Mouse (Mus musculus): ENCODE data around the gene Tmem141. TPM values are rescaled to one million over a fixed set of nuclear protein-coding genes. Genes with fewer than 3 reads are reported as not detected.

Tmem141 gene
- polyA plus RNA-seq, 1 experiment from 2014 or later: 47.0 TPM

- WGBS: 24% methylated on average over 6 of the region's 6 CpGs
- Histone ChIP-seq H3K27me3 (peaks cover 41% of the 10 kb centered on the region), H3K36me3 (peaks cover 27% of the 10 kb centered on the region), H3K9me3 (no peaks in the 10 kb centered on the region), H3K9ac (no peak overlapping the region), H3K4me2 (peak overlapping the region; percentile 74), H3K27ac (replicated peaks) (peak overlapping the region; percentile 34), H3K4me3 (peak overlapping the region; percentile 49; the same call in 1 of the 2 replicates), H3K4me1 (replicated peaks) (peaks cover 67% of the 10 kb centered on the region)
- peak; percentile 1 for ATAC-seq (ENCODE audit: low FRiP score, low read depth)
Measured at GRCm38 (mm10) chr2:25581901-25582301, 39.9 kb downstream of the Tmem141 start.

DNA sequence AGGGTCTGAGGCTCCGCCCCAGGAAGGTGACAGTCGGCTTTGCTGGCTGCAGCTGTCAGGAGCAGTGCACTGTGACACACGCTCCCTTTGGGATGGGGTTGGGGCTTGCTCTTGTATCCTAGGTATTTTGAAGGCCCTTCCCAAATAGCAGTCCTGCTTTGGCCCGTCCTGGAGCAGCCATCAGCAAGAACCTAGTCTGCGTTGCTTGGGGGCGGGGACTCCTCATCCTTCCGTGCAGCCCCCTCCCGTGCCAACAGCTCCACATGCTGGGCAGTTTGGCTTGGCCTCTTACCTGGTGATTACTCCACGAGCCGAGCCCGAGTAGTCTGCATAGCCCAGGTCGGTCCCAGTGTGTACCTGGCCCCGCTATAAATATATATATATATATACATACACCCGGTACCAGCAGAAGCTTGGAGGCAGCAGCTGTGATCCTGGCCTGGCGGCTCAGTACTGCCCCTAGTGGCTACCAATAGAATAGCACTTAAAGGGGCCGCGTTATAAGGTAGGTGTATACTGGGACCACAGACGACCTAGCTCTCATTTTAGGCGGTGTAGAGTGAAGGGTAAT is 40.4 kb downstream of the Tmem141 start, which contains the start of gene Ajm1:
Gene Ajm1 (minus strand): TSS at position 464 of the 571 bp plus-strand sequence.
- ATAC-seq (ENCODE audit: low FRiP score, low read depth): peak; percentile 73
- Histone ChIP-seq H3K9ac (peak within 1 kb of the TSS; percentile 60), H3K27me3 (peaks cover 46% of the 10 kb centered on the region), H3K4me2 (peak within 1 kb of the TSS; percentile 74), H3K4me1 (replicated peaks) (peaks cover 67% of the 10 kb centered on the region), H3K9me3 (no peaks in the 10 kb centered on the region), H3K36me3 (peaks cover 24% of the 10 kb centered on the region), H3K4me3 (peak within 1 kb of the TSS; percentile 49), H3K27ac (replicated peaks) (peak within 1 kb of the TSS; percentile 34)
- WGBS: 5% methylated on average over 19 of the region's 19 CpGs

- H3K27me3 ChIP-seq: peaks cover 51% of the 10 kb centered on the region
- peak overlapping the region; percentile 49 for H3K4me3 ChIP-seq
- 0 out of 2 replicates have a peak, but pooled peaks have one; percentile 2 for ATAC-seq (ENCODE audit: low FRiP score, low read depth)
- no peak overlapping the region for H3K27ac ChIP-seq (replicated peaks)
- H3K4me1 ChIP-seq (replicated peaks): peaks cover 70% of the 10 kb centered on the region
- peaks cover 24% of the 10 kb centered on the region for H3K36me3 ChIP-seq
- H3K4me2 ChIP-seq: peak overlapping the region; percentile 74
- no peaks in the 10 kb centered on the region for H3K9me3 ChIP-seq
- H3K9ac ChIP-seq: peak overlapping the region; percentile 60
- WGBS: 34% methylated on average over 6 of the region's 6 CpGs
Measured at GRCm38 (mm10) chr2:25580621-25581101, 41.1 kb downstream of the Tmem141 start.

- H3K27ac ChIP-seq (replicated peaks): no peak overlapping the region
- H3K27me3 ChIP-seq: peaks cover 51% of the 10 kb centered on the region
- no peak overlapping the region for H3K9ac ChIP-seq
- H3K9me3 ChIP-seq: no peaks in the 10 kb centered on the region
- H3K4me3 ChIP-seq: peak overlapping the region; percentile 49; the same call in 1 of the 2 replicates
- H3K4me2 ChIP-seq: peak overlapping the region; percentile 74
- peaks cover 17% of the 10 kb centered on the region for H3K36me3 ChIP-seq
- 10% methylated on average over 27 of the region's 27 CpGs for WGBS
- H3K4me1 ChIP-seq (replicated peaks): peaks cover 75% of the 10 kb centered on the region
- no peak for ATAC-seq (ENCODE audit: low FRiP score, low read depth)
Measured at GRCm38 (mm10) chr2:25579737-25580460, 41.9 kb downstream of the Tmem141 start.

DNA sequence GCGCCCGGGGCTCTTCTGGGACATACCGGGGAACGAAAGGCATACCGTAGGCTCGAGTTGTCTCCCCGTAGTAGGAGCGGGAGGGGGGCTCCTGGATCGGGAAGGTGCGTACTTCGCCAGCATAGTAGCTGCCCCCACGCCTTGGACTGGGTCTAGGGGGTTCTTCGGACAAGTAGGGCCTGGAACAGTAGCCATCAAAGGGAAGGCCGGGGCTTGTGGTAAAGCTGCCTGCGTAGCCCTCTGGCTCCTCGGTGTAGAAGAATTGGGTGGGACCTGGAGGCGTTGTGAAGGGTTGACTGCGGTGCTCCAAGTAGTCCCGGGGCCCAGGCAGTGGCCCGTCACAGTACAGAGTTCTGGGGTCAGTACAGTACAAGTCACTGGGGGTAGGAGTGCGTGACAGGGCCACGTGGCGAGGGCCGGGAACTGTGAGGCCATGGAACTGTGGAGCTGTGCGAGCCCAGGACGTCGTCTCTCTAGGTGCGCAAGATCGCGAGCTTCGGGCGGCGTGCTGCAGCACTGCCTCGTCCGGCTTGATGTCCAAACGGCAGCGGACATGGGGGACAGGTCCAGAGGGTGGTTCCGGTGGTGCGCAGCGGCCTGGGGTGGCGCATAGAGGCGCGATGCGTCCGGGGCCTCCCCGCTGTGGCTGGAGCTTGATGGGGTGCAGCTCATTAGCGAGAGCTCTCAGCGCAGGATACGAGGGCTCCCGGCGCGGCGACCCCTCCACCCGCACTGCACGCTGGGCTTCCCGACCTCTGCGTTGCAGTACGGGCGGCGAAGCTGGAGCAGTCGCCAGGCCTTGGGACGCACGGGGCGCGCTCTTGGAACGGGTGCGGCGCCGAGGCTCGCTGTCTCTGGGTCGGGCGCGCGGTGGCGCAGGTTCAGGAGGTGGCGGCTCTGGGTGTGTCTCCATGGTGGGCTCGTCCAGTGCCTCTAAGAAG is 42.7 kb downstream of the Tmem141 start:
- Histone ChIP-seq H3K4me3 (0 out of 2 replicates have a peak overlapping the region, but pooled peaks have one; percentile 7), H3K36me3 (0 out of 2 replicates have a peak, but pooled peaks cover 10% of the 10 kb centered on the region), H3K27me3 (peaks cover 51% of the 10 kb centered on the region), H3K9ac (no peak overlapping the region), H3K4me1 (replicated peaks) (peaks cover 77% of the 10 kb centered on the region), H3K27ac (replicated peaks) (no peak overlapping the region), H3K9me3 (no peaks in the 10 kb centered on the region), H3K4me2 (peak overlapping the region; percentile 74)
- no peak for ATAC-seq (ENCODE audit: low FRiP score, low read depth)
- WGBS: 13% methylated on average over 74 of the region's 77 CpGs

DNA sequence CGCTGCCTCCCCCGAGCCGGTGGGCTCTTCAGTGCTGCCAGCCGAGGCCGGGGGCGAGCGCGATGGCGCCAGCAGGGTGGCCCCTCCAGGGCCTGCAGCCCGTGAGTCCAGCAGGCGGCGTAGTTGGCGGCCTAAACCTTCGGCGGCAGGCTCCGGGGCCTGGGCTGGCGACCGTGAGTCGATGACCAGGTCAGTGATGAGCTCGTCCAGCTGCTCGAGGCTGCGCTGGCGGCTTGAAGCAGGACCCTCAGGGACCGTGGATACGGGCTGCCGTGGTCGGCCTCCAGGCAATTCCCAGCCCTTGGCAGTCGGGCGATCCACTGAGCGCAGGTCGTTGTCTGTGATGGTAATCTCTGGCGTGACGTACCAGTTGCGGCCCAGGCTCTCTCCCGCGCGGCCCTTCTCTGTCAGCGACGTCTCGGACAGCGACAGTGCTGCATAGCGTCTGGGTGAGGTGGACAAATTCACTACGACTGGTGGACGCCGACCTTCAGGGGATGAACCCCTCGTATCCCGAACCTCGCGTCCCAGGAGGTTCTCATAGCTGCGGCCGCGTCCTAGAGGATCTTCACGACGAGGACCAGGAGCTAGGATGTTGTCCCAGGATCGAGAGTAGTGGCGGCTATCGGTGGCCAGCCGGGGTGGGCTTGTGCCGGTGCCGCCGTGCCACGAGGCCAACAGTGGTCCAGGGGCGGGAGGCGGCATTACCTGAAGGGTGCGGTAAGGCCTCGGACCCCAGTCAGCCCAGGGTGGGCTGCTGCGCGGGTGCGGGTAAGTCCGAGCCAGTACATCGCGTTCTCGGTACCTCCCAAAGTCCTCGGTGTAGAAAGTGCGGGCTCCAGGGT is 43.6 kb downstream of the Tmem141 start:
- Histone ChIP-seq H3K9me3 (no peaks in the 10 kb centered on the region), H3K27me3 (peaks cover 51% of the 10 kb centered on the region), H3K27ac (replicated peaks) (no peak overlapping the region), H3K4me1 (replicated peaks) (peaks cover 80% of the 10 kb centered on the region), H3K36me3 (0 out of 2 replicates have a peak, but pooled peaks cover 4% of the 10 kb centered on the region), H3K4me3 (peak overlapping the region; percentile 3; the same call in 1 of the 2 replicates), H3K9ac (no peak overlapping the region), H3K4me2 (peak overlapping the region; percentile 28)
- ATAC-seq (ENCODE audit: low FRiP score, low read depth): no peak
- 12% methylated on average over 75 of the region's 75 CpGs for WGBS

- no peaks in the 10 kb centered on the region for H3K9me3 ChIP-seq
- no peak overlapping the region for H3K9ac ChIP-seq
- ATAC-seq (ENCODE audit: low FRiP score, low read depth): no peak
- H3K4me2 ChIP-seq: peak overlapping the region; percentile 28
- H3K4me3 ChIP-seq: peak overlapping the region; percentile 3; the same call in 1 of the 2 replicates
- H3K27ac ChIP-seq (replicated peaks): no peak overlapping the region
- peaks cover 51% of the 10 kb centered on the region for H3K27me3 ChIP-seq
- H3K36me3 ChIP-seq: 0 out of 2 replicates have a peak, but pooled peaks cover 4% of the 10 kb centered on the region
- 19% methylated on average over 92 of the region's 92 CpGs for WGBS
- H3K4me1 ChIP-seq (replicated peaks): peaks cover 76% of the 10 kb centered on the region
Measured at GRCm38 (mm10) chr2:25576965-25577891, 44.6 kb downstream of the Tmem141 start.

DNA sequence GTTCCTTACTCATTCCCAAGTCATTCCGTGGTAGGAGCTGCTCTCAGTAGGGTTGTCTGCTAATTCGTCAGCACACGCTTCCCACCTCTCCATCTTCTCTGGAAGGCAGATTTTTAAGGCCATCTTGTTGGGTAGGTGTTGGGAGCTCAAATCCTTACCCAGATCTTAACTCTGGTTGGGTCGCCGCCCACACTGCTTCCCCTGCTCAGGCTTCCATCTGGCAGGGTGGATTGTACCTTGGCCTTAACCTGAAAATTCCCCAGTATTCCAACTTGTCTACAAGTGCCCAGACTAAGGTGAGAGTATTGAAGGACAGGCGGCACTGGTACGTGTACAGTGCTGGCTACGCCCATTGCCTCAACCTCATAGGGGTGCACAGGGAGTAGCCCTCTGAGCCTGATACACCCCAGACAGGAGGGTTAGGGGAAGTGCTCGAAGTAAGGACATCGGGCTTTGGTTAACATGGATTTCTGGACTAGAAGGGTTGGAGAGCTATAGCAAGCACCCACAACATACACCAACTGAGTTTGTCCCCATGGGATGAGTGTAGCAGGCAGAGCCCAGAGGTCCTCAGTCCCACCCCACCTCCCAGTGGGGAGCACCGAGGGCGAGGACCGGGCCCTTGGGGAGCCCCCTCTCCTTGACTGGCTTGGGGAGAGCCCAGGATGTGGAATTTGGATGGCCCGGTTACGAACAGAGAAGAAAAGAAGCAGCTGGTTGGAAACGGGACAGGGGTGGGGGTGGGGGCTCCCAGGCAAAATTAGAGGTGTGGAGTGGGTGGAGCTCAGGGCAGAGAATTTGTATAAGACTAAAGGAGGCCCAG is 45.6 kb downstream of the Tmem141 start:
- WGBS: 71% methylated on average over 16 of the region's 16 CpGs
- Histone ChIP-seq H3K27ac (replicated peaks) (no peak overlapping the region), H3K27me3 (peaks cover 51% of the 10 kb centered on the region), H3K4me1 (replicated peaks) (peaks cover 67% of the 10 kb centered on the region), H3K4me3 (no peak overlapping the region), H3K9ac (no peak overlapping the region), H3K36me3 (0 out of 2 replicates have a peak, but pooled peaks cover 4% of the 10 kb centered on the region), H3K9me3 (no peaks in the 10 kb centered on the region), H3K4me2 (peak overlapping the region; percentile 73; the same call in 1 of the 2 replicates)
- ATAC-seq (ENCODE audit: low FRiP score, low read depth): no peak

GRCm38 (mm10) chr2:25575432-25576027 is 46.3 kb downstream of the Tmem141 start:
- ATAC-seq (ENCODE audit: low FRiP score, low read depth): no peak

More at GRCm38 (mm10) chr2:25575432-25576027, 46.3 kb downstream of the Tmem141 start:
- Histone ChIP-seq H3K4me1 (replicated peaks) (peaks cover 59% of the 10 kb centered on the region), H3K27me3 (peaks cover 46% of the 10 kb centered on the region), H3K27ac (replicated peaks) (peak overlapping the region; percentile 91; the same call in 1 of the 2 replicates), H3K9me3 (no peaks in the 10 kb centered on the region), H3K4me3 (peak overlapping the region; percentile 56), H3K4me2 (peak overlapping the region; percentile 73), H3K9ac (peak overlapping the region; percentile 42), H3K36me3 (0 out of 2 replicates have a peak, but pooled peaks cover 4% of the 10 kb centered on the region)
- WGBS: 12% methylated on average over 21 of the region's 21 CpGs
